Mouse (Mus musculus) ES-E14 (cell line): ENCODE results near the gene Btbd1.

Source experiments
- CHD2 ChIP-seq: IDR thresholded peaks from 2 replicates; pipeline ENCODE4 v1.6.1; 2014; ENCODE audit warnings: mild to moderate bottlenecking, low read depth, low read length, inconsistent platforms
- MAFK ChIP-seq: IDR thresholded peaks from 2 replicates; pipeline ENCODE4 v1.6.1; 2014; ENCODE audit warnings: mild to moderate bottlenecking, low read depth, low read length, inconsistent platforms; ENCODE audit not compliant: insufficient read depth
- ZNF384 ChIP-seq: IDR thresholded peaks from 2 replicates; pipeline ENCODE4 v1.6.1; 2012; ENCODE audit warnings: low read depth, low read length, inconsistent platforms

GRCm38 (mm10) chr7:81874636-81875035 is 45.4 kb upstream of the Btbd1 start:
- TF ChIP-seq MAFK (no peak), CHD2 (no peak), ZNF384 (no peak)
